Mouse (Mus musculus): ENCODE results near the gene Pik3c2g.
A peak's percentile ranks its signal among the peaks of the same experiment; 100 is the strongest.

Gene Pik3c2g

DNA sequence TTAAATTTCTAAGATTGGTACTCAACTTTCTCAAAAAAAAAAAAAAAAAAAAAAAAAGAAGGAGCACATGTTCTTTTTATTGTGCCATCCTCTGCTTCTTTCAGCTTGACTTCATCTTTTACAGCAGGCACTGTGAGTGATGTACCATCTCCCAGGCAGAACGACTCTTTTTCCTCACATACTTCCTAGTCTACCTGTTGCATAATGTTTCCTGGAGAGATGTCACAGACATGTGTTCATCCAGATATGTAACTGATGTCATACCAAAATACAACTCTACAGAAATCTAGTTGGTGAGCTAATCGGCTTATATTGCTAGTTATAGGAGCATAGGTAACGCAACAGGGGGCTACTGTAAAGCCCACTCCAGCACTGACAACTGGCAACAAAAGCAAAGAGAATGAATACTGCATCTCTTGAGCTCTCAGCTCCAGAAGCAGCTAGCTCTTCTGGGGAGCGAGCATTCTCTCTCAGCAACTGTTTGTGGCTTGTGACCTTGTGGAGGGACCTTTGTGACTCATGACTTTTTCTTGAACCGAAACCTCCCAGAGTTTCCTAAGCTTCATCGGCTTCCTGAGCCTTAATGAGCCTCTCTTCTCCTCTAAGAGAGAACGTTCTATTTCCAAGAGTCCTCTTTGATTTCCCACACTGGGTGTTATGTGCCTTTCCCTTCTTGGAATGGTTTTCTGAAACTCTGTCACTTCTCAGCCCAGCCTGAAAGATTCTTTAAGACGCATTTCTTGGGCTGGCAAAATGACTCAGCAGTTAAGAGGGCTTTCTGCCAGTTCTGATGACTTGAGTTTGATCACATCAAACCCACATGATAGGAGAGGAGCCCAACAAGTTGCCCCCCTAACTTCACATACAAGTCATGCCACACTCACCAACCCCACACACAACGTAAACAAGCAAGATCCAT is 148.9 kb downstream of the Pik3c2g start:
- DNase-seq (ENCODE audit: low read depth, low spot score), result no peak

DNA sequence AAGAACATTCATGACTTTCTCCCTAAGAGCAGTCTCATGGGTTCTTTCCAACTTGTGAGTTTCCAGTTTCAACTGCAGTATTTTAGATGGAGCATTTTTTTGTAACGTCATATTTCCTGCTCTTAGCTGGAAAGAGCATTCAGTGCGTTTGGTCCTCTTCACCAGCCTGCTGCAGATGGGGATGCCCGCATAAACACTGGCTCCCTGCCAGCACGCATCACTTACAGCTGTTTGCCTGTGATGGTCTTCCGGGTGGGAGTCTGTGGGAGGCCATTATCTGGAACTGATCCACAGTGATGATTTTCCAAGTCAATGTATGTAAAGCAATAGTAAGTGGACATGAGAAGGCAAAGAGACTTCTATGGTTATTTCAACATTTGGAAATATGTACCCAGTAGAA is 151.3 kb downstream of the Pik3c2g start:
- DNase-seq (ENCODE audit: low read depth, low spot score), result no peak

DNA sequence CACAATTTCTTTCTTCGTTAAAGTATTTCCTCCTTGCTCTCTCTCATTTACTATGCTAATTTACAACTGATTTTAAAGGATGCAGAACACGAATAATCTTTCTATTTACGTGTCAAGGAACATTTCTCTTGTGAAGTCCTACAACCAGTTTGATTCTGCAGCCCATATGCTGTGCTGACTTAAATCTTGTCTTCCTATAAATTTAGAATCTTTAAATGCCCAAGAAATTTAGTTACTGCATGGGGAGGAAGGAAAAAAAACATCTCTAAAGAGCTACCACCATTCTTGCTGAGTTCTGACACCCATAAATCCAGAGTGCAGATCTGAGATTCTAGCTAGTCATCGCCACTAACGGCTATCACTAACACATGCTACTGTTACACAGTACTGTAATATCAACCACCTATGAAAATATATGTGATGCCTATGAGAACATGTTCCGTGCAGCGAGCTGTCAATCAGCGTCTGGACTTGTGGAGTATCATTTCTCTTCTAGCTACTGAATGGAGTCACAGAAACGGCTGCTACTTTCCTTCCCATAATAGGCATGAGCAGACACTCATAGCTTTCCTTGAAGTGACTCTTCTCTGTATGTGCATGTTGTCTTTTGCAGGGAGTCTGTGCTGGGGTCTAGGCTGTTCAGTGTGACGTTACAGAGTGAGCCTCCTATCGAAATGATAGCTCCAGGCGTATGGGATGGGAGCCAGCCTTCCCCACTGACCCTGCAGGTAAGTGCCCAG is 155.8 kb downstream of the Pik3c2g start:
- DNase-seq (ENCODE audit: low read depth, low spot score), result peak; percentile 16

DNA sequence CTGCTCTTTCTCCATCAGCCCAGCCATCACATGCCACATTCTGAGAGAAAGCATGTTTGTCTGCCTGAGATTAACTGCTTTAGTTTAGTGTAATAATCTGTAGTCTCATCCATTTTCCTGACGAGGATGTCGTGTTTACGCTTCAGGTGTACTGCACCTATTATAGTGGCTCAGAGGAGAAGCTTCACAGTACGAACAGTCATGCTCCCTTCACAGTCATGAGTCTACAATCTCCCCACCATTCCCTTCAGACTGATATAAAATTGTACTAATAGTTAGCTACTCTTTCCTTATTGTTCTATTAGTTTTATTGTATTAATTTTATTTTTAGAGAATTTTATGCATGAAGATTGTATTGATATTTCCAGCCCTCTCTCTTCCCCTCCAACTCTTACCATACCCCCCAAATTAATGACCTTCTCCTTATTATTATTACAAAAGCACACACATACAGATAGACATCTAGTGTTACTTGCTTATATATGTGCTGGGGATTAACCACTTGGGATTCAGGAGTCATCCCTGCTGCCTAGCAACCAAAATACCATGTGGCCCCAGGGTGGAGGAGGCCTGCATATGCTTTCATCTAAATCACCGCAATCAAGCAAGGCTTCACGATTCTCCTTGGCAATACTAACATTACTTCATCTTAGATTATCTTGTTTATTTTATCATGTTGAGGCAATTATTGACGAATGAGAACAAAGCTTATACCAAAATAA is 159.9 kb downstream of the Pik3c2g start:
- DNase-seq (ENCODE audit: low read depth, low spot score), result no peak

DNA sequence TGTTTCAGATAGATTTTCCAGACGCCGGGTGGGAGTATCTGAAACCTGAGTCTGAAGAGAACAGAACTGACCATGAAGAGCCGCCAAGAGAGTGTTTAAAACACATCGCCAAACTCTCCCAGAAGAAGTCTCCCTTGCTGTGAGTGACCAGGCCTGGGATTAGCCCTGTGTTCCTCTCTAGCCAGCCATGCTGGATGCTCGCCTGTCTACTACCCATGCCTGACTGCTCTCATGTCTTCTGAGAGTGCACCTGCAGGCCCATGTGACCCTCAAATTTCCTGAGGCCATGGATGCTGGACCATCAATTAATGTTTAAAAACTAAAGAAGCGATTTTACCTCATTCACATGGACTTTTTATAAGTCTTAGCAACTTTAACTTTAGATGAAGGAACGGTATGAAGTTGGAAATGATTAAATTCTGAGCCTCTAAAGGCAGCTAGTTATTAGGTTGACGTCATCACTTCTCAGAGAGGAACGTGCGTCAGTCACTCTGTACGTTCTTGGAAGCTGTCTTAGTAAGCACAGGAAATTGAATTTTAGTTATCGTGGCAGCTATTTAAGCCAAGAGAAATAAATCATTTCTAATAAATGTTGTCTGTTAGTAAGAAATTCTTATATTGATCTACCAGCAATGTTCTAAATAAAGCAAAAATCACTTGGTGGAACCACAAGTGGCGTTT is 161.2 kb downstream of the Pik3c2g start:
- DNase-seq (ENCODE audit: low read depth, low spot score), result no peak

DNA sequence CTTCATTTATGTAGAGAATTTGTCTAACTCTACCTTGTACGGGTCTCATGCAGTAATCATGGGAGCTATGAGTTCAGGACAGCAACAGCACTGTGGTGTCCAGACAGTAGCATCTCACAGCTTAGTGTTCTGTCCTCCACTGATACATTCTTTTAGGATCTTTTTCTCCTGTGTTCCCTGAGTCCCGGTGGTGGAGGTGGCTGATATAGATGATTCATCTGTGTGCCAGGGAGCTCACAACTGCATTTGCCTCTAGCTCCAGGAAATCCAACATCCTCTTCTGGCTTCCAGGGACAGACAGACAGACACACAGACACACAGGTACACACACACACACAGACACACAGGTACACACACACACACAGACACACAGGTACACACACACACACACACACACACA is 163.6 kb downstream of the Pik3c2g start:
- DNase-seq (ENCODE audit: low read depth, low spot score), result no peak

DNA sequence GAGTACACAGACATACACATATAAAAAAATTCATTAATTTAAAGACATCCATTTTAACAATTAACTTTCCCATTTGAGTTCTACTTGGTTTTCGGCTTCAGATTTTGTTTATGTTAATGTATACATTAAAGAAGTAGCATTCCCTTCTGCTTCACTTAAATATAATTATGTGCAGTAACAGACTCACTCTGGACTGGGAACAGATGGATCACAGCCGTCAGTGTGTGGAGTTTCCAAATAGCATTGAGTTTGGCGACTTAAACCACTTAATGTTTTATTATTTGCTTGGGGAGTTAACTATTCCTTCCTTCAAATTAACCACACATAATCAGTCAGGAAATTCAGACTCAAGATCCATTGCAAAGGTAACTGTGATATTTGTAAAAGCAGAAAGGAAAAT is 164.0 kb downstream of the Pik3c2g start:
- DNase-seq (ENCODE audit: low read depth, low spot score), result no peak

DNA sequence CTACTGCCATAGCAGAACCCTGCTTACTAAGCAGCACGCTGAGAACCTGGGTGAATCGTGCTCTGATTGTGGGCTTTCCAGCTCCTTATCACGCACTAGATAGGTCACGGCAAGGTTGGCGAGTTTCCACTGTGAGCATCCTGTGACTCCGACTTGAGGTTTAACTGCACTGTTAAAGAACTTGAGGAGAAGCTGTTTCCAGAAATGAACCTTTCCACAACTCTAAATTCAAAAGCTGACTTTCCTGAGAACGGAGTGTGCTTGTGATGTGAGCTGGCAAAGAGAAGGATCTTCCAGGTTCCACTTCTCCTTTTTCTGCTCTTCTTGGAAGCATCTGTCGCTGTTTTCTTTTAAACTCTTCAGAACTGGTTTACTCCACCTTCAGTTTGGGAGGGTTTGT is 170.9 kb downstream of the Pik3c2g start:
- DNase-seq (ENCODE audit: low read depth, low spot score), result no peak

DNA sequence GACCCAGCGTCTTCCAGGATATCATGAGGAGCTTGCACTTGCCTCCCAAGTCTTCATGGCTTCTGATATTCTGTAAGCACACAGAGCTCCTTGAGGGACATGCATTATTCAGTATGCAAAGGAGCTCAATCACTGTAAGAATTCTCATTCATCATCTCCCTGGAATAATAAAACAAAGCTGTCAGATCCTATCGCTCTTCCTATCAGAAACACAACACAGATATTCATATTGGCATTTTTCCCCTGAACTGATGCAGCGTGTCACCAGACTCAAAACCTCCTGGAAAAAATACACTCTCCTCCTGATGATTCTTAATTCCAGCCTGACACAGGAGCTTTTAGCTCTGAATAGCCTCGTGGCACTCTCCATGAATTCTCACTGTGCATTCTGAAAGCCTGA is 174.0 kb downstream of the Pik3c2g start:
- DNase-seq (ENCODE audit: low read depth, low spot score), result no peak

DNA sequence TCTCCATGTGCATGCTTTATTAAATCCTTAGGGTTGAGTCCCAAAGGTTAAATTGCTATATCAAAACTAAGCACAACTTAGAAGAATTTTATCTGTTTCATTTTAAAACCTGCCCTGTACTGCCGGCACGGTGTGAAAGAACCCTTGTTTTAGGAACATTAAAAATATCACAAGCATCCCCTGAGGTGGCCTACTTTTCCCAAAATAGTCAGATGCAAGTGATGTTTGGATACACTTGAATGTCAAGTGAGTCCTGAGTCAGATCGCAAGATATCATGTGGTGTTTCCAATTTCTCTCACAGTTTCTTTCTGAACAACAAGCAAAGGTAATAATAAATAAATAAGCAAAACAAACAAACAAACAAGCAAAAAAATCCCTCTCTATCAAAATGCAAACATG is 177.4 kb downstream of the Pik3c2g start:
- DNase-seq (ENCODE audit: low read depth, low spot score), result peak; percentile 11

DNA sequence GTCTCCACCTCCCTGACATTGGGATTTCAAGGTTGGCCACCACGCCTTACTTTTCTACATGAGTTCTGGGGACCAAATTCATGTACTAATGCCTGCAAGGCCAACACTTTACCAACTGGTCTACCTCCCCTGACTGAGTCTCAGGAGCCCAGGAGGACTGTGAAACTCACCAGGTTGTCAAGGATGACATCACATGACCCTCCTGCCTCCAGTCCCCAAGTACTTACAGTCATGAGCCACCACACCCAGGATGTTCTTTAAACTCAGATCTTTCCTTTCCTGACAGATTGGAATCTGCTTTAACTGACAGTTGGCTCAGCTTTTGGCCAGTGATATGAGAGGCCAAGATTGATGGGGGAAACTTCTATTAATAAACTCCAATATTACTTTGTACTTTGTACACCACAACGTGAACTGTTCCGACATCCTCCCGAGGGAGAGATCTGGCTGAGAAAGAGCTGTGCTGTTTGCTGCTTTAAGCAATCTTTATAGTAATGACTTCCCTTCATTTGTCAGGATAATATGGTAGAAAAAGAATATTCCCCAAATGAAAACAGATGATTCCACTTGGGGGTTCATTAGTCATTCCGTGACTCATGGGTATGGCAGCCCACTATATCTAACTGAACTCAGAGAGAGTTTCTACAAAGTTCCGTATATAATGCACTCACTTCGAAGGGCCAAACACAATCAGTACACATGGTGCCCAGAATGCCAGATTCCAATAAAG is 182.9 kb downstream of the Pik3c2g start:
- no peak for DNase-seq (ENCODE audit: low read depth, low spot score)

DNA sequence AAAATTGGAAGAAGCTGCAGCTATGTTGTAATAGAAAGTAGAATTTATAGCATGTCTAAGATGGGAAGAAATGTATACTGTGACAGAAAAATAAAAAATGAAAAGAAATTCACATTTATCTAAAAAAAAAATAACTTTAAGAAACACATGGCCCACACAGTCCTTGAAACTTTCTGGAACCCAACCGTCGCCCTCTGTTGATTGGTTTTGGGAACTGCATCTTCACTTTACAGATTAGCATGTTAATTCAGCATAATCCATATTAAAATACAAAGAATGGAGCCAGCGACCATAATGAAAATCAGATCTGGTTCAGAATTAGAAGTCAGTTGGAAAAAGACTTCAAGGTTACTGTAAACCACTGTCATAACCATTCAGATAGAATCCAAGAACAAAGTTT is 183.5 kb downstream of the Pik3c2g start:
- no peak for DNase-seq (ENCODE audit: low read depth, low spot score)

DNA sequence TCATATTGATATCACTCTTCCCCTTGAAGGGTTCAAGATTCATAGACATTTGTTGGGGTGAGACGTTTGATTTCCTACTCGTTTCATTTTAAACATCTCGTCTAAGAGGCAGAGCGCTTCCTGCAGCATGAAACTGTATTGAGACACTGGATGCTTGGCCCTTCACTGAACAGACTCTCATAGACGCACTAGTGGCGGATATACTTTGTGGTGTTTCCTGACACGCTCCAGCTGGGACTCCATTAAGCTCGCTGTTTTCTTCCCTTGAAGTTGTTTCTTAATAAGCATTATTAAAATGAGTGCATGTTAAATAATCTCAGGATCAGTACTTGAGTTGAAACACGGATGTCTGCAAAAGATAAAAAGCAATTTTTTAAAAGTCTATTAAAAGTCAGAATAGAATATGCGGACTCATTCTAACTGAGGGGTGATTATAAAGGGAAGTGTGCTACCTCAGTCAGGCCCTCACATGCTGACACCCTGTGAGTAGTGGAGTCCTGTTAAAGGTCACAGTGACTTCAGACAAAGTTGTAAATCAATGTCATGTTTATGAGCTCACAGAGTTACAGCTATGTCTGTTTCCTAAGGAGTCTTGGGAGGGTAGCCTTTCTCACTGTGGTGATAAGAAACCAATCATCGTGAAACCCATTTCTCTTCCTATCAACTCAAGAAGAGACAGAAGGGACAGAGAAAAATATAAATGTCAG is 190.7 kb downstream of the Pik3c2g start:
- DNase-seq (ENCODE audit: low read depth, low spot score), result no peak

DNA sequence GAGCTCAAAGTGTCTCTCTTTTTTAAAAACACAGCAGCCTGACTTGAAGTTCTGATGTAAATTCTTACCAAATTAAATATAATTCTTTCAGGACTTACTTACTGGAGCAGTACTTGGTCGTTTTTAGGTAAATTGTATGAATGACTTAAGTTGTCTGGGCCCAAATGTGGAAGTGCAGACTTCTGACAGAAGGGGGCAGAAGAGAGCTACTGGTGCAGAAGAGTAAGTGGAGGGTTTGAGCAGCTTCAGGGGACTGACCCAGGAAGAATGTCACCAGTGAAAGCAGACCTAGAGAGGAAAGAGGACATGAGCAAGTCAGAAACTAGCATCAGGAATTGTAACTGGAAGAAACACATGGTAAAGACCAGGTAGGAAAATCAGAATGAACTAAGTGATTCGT is 193.0 kb downstream of the Pik3c2g start:
- DNase-seq (ENCODE audit: low read depth, low spot score), result no peak

DNA sequence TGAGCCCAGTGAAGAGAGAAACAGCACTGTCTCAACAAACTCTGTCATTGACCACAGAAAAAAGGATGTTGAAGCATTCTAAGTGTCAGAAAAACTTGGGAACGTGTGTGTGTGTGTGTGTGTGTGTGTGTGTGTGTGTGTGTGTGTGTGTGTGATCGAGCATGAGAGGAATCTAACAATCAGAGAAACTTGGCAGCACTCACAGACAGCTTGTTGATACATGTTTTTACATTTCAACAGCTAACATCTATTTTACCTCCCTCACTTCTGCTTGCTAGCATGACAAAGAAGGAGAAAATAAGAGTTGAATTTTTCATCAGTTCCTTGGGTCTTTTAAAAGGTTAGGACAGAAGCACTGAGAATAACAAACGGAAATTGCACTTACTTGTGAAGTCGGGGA is 202.5 kb downstream of the Pik3c2g start:
- DNase-seq (ENCODE audit: low read depth, low spot score), result no peak

DNA sequence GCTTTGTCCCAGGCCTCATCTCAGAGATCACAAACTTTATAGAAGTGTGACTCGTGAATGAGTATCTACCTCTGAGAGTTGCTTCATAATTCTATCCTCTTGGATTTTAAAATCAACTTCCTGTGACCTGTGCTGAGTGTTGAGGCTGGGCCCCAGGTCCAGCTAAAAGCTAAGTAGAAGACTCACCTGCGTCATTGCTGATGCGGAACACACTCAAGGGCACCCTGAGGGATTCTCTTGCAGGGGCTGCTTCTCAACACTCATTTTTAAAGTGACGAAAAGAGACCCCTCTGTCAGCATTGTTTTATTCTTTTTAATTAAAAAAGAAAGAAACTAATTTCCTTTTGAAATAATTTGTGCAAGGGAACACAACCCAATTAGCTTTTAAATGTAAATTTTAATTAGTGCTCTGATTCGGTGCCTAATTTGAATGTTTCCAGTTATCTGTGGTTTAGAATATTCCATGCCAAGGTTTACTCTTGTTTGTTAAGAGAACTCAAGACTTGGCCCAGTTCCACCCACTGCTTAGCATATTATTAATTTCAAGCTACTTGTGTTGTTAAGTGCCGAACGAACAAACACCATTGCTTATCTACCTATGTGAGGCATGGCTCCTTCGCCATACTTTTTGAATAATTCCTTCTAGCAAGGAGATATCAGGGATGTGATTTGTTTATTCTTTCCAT is 212.7 kb downstream of the Pik3c2g start:
- no peak for DNase-seq (ENCODE audit: low read depth, low spot score)

DNA sequence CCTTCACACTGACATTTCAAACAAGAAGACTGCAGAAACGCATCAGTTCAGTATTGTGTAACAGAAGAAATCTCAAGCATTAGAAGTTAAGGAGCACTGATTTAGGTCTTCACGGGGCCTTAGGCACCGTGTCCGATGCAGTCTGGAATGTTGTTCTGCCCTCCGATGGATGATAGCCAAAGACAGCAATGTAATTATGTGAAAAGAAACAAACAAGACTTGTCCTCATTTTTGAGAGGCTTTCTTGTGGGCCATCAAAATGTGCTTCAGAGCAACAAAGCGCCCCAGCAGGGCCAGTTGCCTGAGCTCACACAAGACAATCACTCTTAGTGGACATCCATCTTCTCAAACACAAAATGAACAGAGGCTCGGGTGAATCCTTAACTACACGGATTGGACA is 234.9 kb downstream of the Pik3c2g start:
- no peak for DNase-seq (ENCODE audit: low read depth, low spot score)

DNA sequence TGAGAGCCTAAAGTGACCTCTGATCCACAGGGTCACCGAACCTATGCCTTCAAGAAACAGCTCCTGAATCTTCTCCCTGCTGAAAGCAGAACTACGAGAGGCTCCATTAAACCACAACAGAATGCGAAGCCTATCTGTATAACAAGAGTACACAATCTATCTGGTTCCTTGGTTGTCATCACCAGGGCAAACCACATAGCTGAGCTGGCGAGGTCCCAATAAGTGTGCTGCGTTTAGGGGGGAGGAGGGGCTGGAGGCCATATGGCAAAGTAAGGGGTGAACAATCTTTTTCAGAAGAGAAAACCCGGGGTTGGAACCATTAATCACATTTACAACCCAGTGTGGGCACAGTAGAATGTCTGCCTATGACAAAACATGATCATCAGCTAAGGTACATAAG is 251.2 kb downstream of the Pik3c2g start:
- DNase-seq (ENCODE audit: low read depth, low spot score), result no peak

DNA sequence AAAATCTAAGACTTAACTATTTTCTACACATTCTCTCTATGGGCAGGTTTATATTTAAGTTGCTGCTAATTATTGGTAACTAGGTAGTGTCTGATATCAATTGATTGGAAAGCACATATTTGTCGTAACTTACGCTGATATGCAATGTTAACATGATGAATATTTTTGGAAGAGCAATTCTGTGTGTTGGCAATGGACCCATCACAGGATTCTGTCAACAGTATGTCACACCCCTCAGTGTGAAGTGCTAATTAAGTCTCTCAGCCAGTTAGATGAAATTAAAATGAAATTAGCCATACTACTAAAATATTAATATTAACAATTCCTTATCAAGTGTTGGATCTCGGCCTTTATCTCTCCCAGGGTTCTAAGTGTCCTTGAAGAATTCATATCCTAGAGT is 251.7 kb downstream of the Pik3c2g start:
- no peak for DNase-seq (ENCODE audit: low read depth, low spot score)

DNA sequence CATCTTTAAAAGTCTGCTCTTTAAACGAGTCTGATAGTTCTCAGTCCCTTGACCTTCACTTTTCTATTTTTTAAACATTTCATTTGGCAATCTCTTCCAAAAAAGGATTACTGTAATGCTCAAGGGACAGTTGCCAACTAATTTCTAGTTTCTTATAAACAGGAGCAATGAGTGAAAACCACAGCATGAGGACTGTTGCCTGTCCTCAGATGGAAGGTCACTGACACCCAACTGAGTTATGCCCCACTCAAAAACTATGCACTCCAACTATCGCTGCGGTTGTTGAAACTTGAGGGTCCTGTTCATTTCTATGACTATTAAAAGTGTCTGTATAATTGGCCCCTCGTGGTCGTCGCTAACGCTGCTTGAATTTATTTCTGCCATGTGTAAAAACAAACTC is 252.9 kb downstream of the Pik3c2g start:
- no peak for DNase-seq (ENCODE audit: low read depth, low spot score)
